Mouse (Mus musculus) regulatory T cell (primary cell): Measurements from ENCODE around the gene Asf1b.
"Not testable (repeated sequence)": the region's sequence is repeated elsewhere in the genome, so short reads cannot be mapped to it uniquely, and the experiment has no call there.

Experiments
- in situ Hi-C: fragments of 300-600 bp; cut with MboI, MseI; formaldehyde crosslinking; loops from one replicate; pipeline ENCODE4 v1.15.1; 2025; ENCODE audit warnings: high pct_unique_total_duplicates

The Asf1b gene

GRCm38 (mm10) chr8:83956789-83957188 lies 1.5 kb downstream of the Asf1b start:
- in situ Hi-C loops, result loop anchor here (5.0 kb wide), 1 partner anchor 174 kb away; no protein-coding TSS in a partner anchor

GRCm38 (mm10) chr8:83964015-83964765 lies 8.9 kb downstream of the Asf1b start:
- in situ Hi-C loops, result no loop called here

- in situ Hi-C loops, result no loop called here
Observed at GRCm38 (mm10) chr8:83967701-83968100, 12.4 kb downstream of the Asf1b start.

- in situ Hi-C loops, result no loop called here
Observed at GRCm38 (mm10) chr8:83971121-83971520, 15.8 kb downstream of the Asf1b start.

- in situ Hi-C loops, result no loop called here
Observed at GRCm38 (mm10) chr8:83971661-83972060, 16.4 kb downstream of the Asf1b start.

GRCm38 (mm10) chr8:83972150-83973120 lies 17.1 kb downstream of the Asf1b start, which contains the start of gene Prkaca:
Prkaca (plus strand) TSS chr8:83972993.
- in situ Hi-C loops, result no loop called here

- in situ Hi-C loops, result no loop called here
Observed at GRCm38 (mm10) chr8:83973161-83974031, 18.1 kb downstream of the Asf1b start.

GRCm38 (mm10) chr8:83974521-83974920 lies 19.2 kb downstream of the Asf1b start:
- in situ Hi-C loops, result no loop called here

GRCm38 (mm10) chr8:83976101-83976630 lies 20.9 kb downstream of the Asf1b start:
- in situ Hi-C loops, result no loop called here

GRCm38 (mm10) chr8:83976779-83977350 lies 21.6 kb downstream of the Asf1b start:
- in situ Hi-C loops, result no loop called here

GRCm38 (mm10) chr8:83977646-83978045 lies 22.3 kb downstream of the Asf1b start:
- in situ Hi-C loops, result no loop called here

- in situ Hi-C loops, result no loop called here
Observed at GRCm38 (mm10) chr8:83978200-83978599, 22.9 kb downstream of the Asf1b start.

- in situ Hi-C loops, result no loop called here
Observed at GRCm38 (mm10) chr8:83980250-83980649, 24.9 kb downstream of the Asf1b start.

- in situ Hi-C loops, result no loop called here
Observed at GRCm38 (mm10) chr8:83980845-83981244, 25.5 kb downstream of the Asf1b start.

- in situ Hi-C loops, result no loop called here
Observed at GRCm38 (mm10) chr8:83981533-83981932, 26.2 kb downstream of the Asf1b start.

GRCm38 (mm10) chr8:83982449-83982848 lies 27.1 kb downstream of the Asf1b start:
- in situ Hi-C loops, result no loop called here

GRCm38 (mm10) chr8:83983222-83983621 lies 27.9 kb downstream of the Asf1b start:
- in situ Hi-C loops, result not testable (repeated sequence)

- in situ Hi-C loops, result no loop called here
Observed at GRCm38 (mm10) chr8:83989243-83989642, 33.9 kb downstream of the Asf1b start.

GRCm38 (mm10) chr8:83990170-83990569 lies 34.9 kb downstream of the Asf1b start:
- in situ Hi-C loops, result no loop called here

- in situ Hi-C loops, result no loop called here
Observed at GRCm38 (mm10) chr8:83992488-83992887, 37.2 kb downstream of the Asf1b start.

- in situ Hi-C loops, result no loop called here
Observed at GRCm38 (mm10) chr8:83994030-83994429, 38.7 kb downstream of the Asf1b start.
